Mouse (Mus musculus): ENCODE results near the gene Pigg.
"Not testable (repeated sequence)": the region's sequence is repeated elsewhere in the genome, so short reads cannot be mapped to it uniquely, and the experiment has no call there.

GRCm38 (mm10) chr5:108263785-108264184 is 48.6 kb upstream of the Pigg start:
- not testable (repeated sequence) for TF ChIP-seq CTCF (IDR thresholded peaks at IDR 0.05; ENCODE audit: extremely low read depth, insufficient read length, insufficient replicate concordance, low read depth, low read length); POLR2A (IDR thresholded peaks at IDR 0.05; ENCODE audit: low read depth, low read length)

Measured in small intestine, adult 2 months (tissue).